Mouse (Mus musculus): ENCODE results near the gene Rpl29. TPM values are rescaled to one million over a fixed set of nuclear protein-coding genes. Genes with fewer than 3 reads are reported as not detected.

The Rpl29 gene
- polyA plus RNA-seq, 1 experiment from 2014 or later, result 951 TPM

DNA sequence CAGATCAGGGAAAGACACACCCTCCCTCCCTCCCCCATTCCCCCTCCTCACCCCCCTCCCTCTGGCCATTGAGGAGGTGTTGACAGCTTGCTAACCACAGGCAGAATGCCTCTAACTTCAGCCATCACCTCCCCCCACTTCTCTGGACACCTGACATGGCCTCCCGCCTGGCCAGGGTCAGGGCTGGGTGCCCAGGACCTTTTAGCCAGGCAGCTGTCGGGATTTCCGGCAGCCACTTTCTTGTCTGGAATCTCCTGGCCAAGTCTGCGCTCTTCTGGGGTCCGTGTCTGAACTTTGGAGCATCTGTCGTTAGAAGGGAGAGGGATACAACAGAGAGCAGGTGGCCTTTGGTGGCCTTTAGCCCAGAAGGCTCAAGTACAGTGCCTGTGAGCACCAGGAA is 24.0 kb upstream of the Rpl29 start:
- H3K4me1 ChIP-seq, result peaks cover 31% of the 10 kb centered on the region
- no peak overlapping the region for H3K9ac ChIP-seq
- WGBS, result 12% methylated on average over 6 of the region's 6 CpGs
- H3K27me3 ChIP-seq, result no peaks in the 10 kb centered on the region
- H3K27ac ChIP-seq, result no peak overlapping the region
- H3K4me3 ChIP-seq, result no peak overlapping the region
- 0 out of 2 replicates have a peak, but pooled peaks cover 4% of the 10 kb centered on the region for H3K9me3 ChIP-seq
- no peaks in the 10 kb centered on the region for H3K36me3 ChIP-seq
- ATAC-seq (ENCODE audit: low FRiP score, low read depth), result peak; percentile 58
- H3K4me2 ChIP-seq (replicated peaks), result no peak overlapping the region

DNA sequence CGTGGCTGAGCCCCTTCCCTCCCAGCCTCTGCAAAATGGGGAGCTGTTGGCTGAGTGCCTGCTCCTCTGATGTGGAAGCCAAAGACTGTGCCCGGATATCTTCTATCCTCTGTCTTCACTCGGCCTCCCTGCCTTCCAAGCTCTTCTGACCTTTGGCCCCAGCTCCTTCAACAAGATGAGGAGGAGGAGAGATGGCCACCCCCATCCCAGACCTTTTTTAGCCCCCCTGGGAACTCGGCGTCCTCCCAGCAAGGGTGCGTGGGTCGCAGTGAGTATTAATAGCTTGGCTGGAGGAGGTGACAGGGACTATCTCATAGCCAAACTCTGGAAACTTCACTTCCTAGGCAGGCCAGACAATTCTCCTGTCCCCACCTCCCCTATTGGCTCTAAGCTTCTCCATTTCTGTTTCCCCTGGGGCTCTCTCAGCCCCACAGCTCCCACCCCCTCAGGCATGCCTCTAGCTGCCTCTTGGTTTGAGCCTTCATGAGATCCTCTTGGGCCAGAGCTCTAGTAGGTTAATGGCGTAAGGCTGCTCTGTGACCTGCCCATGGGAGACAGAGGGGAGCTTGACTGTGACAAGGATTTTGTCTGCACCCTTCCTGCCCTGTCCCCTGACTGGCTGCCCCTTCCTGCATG is 22.7 kb upstream of the Rpl29 start:
- H3K36me3 ChIP-seq, result no peaks in the 10 kb centered on the region
- H3K4me2 ChIP-seq (replicated peaks), result no peak overlapping the region
- H3K4me1 ChIP-seq, result peaks cover 42% of the 10 kb centered on the region
- ATAC-seq (ENCODE audit: low FRiP score, low read depth), result no peak
- 54% methylated on average over 8 of the region's 8 CpGs for WGBS
- 0 out of 2 replicates have a peak, but pooled peaks cover 4% of the 10 kb centered on the region for H3K9me3 ChIP-seq
- no peaks in the 10 kb centered on the region for H3K27me3 ChIP-seq
- no peak overlapping the region for H3K4me3 ChIP-seq
- no peak overlapping the region for H3K27ac ChIP-seq
- H3K9ac ChIP-seq, result no peak overlapping the region

DNA sequence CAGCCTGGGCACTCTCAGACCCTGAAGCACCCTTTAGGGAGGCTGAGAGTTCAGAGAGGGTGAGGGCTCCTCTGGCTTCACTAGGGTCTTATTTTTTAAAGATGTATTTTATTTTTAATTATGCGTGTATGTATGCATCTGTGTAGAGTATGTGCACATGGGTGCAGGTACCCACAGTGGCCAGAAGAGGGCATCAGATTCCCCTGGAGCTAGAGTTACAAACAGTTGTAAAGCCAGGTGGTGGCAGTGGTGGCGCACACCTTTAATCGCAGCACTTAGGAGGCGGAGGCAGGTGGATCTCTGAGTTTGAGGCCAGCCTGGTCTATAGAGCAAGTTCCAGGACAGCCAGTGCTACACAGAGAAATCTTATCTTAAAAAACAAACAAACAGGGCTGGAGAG is 20.2 kb upstream of the Rpl29 start:
- H3K4me2 ChIP-seq (replicated peaks), result no peak overlapping the region
- H3K9ac ChIP-seq, result no peak overlapping the region
- no peaks in the 10 kb centered on the region for H3K36me3 ChIP-seq
- no peak for ATAC-seq (ENCODE audit: low FRiP score, low read depth)
- WGBS, result 98% methylated on average over 4 of the region's 4 CpGs
- H3K4me1 ChIP-seq, result peaks cover 36% of the 10 kb centered on the region
- H3K27ac ChIP-seq, result no peak overlapping the region
- H3K27me3 ChIP-seq, result no peaks in the 10 kb centered on the region
- 0 out of 2 replicates have a peak, but pooled peaks cover 4% of the 10 kb centered on the region for H3K9me3 ChIP-seq
- no peak overlapping the region for H3K4me3 ChIP-seq

DNA sequence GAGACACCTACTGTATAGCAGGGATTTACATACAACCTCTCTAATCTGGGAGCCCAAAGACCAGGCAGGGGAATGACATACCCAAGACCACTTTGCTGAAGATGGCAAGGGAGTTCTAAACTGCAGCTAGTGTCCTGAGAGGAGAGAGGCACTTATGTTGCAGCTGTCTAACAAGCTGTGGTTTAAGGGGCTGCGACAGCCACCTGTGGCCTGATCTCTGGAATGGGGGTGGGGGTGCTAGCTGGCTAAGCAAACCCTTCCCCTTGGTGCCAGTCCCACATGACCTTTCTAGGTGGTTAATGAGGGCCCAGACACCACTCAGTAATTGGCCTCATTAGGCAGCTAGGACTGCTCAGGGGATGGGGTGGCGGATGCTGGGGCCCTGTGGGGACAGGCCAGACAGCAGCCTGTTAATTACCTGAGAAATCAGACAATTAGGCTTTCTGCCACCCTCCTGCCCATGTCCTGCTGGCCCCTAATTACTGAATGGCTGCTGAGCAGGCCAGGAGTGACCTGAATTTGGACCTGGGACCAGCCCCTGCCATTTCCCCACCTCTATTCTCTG is 19.1 kb upstream of the Rpl29 start:
- H3K4me3 ChIP-seq, result no peak overlapping the region
- H3K4me1 ChIP-seq, result peaks cover 31% of the 10 kb centered on the region
- H3K9ac ChIP-seq, result no peak overlapping the region
- no peak overlapping the region for H3K4me2 ChIP-seq (replicated peaks)
- no peaks in the 10 kb centered on the region for H3K36me3 ChIP-seq
- 0 out of 2 replicates have a peak, but pooled peaks cover 4% of the 10 kb centered on the region for H3K9me3 ChIP-seq
- H3K27me3 ChIP-seq, result no peaks in the 10 kb centered on the region
- no peak for ATAC-seq (ENCODE audit: low FRiP score, low read depth)
- WGBS, result 40% methylated on average over 2 of the region's 2 CpGs
- no peak overlapping the region for H3K27ac ChIP-seq

DNA sequence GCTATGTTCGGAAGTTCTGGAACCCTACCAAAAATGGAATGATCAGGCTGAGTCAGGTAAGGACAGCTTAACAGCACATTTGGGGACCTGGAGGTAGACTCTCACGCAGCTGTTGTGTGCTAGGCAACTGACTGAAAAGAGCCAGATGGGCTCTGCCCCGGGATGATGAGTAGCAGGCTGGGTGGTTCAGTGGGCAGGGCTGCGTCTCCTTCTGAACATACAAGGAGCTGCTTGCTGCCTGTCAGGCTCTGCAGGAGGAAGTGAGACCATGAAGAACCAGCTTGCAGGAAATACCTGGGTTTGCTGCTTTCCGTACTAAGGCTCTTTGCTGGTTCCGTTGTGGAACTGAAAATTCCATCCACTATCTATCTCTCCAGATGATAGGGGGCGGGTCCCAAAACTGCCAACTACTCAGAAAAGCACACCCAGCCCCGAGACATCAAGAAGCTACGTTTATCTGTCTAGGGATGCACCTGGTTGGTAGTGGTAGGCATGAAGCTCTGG is 18.1 kb upstream of the Rpl29 start:
- H3K27me3 ChIP-seq, result no peaks in the 10 kb centered on the region
- H3K36me3 ChIP-seq, result no peaks in the 10 kb centered on the region
- WGBS, result 69% methylated on average over 9 of the region's 9 CpGs
- no peak overlapping the region for H3K27ac ChIP-seq
- H3K9me3 ChIP-seq, result 0 out of 2 replicates have a peak, but pooled peaks cover 4% of the 10 kb centered on the region
- no peak overlapping the region for H3K4me3 ChIP-seq
- ATAC-seq (ENCODE audit: low FRiP score, low read depth), result no peak
- H3K4me2 ChIP-seq (replicated peaks), result no peak overlapping the region
- H3K4me1 ChIP-seq, result peaks cover 26% of the 10 kb centered on the region
- no peak overlapping the region for H3K9ac ChIP-seq

DNA sequence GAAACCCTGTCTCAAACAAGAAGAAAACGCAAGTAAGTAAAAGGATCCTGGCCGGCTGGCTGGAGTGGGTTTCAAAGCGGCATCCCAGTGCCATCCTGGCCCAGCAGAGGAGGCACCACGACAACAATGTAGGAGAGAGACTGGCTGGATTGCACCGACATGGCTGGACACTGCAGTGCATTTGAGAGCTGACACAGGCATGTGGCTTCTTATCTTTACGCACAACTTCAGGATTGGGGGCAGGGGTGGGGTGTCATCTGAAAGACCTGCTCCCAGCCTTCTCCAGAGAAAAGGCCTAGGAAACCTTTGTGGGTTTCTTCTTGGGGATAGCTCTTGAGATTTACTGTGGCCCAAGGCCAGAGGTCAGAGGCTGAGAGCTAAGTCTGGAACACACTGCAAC is 17.5 kb upstream of the Rpl29 start:
- H3K36me3 ChIP-seq, result no peaks in the 10 kb centered on the region
- 69% methylated on average over 6 of the region's 6 CpGs for WGBS
- no peak overlapping the region for H3K4me3 ChIP-seq
- peaks cover 20% of the 10 kb centered on the region for H3K4me1 ChIP-seq
- H3K9ac ChIP-seq, result no peak overlapping the region
- H3K27me3 ChIP-seq, result no peaks in the 10 kb centered on the region
- ATAC-seq (ENCODE audit: low FRiP score, low read depth), result no peak
- 0 out of 2 replicates have a peak, but pooled peaks cover 4% of the 10 kb centered on the region for H3K9me3 ChIP-seq
- H3K27ac ChIP-seq, result no peak overlapping the region
- H3K4me2 ChIP-seq (replicated peaks), result no peak overlapping the region

DNA sequence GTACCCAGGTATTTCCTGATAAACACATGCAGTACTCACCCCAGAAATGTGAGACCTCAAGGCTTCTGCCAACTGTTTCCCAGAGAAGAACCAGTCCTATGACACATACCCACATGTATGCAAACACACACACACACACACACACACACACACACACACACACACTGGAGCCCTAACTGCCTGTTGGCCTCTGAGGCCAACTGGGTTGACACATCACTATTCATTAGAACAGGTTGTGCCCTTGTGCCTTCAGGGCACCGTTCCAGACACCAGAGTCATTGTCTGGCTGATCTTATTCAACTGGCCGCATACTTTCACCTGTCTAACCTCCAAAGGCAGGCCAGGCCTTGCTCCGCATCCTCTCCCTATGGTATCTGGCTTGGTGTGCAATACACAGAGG is 17.0 kb upstream of the Rpl29 start:
- ATAC-seq (ENCODE audit: low FRiP score, low read depth), result no peak

DNA sequence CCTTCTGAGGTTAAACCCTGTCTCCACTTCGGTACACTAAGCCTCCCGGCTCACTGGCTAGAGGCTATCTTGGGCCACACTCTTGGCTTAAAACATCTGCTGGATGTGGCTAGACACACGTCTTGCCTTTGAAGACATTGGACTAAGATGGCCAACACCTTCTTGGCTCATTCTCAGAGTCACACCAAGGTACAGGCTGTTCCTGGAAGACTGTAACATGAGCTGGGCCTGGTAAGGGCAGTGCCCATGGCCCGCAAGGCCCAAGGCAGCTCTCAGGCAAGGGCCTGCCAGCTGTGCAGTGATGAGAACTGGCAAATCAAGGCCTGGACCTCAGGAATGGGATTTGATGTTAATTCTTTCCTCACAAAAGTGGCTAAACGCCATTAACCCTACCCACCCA is 15.6 kb upstream of the Rpl29 start:
- no peak overlapping the region for H3K27ac ChIP-seq

More for the DNA sequence above, 17.0 kb upstream of the Rpl29 start:
- Histone ChIP-seq H3K27me3 (no peaks in the 10 kb centered on the region), H3K9ac (no peak overlapping the region), H3K4me1 (peaks cover 21% of the 10 kb centered on the region), H3K36me3 (no peaks in the 10 kb centered on the region), H3K27ac (no peak overlapping the region), H3K9me3 (0 out of 2 replicates have a peak, but pooled peaks cover 4% of the 10 kb centered on the region), H3K4me2 (replicated peaks) (no peak overlapping the region), H3K4me3 (no peak overlapping the region)
- WGBS, result 65% methylated on average over 3 of the region's 3 CpGs

DNA sequence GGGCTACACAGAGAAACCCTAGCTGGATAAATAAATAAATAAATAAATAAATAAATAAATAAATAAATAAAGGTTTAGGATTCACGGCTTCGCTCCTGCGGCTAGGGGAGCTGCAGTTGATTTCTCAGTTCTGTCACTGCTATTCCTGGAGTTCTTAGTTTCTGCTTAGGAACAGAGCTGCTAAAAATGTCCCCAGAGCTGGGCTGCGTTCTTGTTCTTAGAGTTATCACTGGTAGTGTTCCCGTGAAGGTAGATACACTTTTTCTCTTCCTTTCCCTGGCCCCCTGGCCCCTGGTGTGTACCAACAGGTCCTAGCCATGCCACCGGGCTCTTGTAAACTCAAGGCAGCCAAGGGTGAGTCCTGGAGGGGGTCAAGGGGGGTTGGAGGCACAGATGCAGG is 12.4 kb upstream of the Rpl29 start:
- no peak overlapping the region for H3K4me3 ChIP-seq
- H3K4me2 ChIP-seq (replicated peaks), result no peak overlapping the region
- WGBS, result 73% methylated on average over 6 of the region's 6 CpGs
- H3K4me1 ChIP-seq, result peaks cover 52% of the 10 kb centered on the region
- H3K27ac ChIP-seq, result no peak overlapping the region; the same call in 1 of the 2 replicates
- H3K27me3 ChIP-seq, result no peaks in the 10 kb centered on the region
- ATAC-seq (ENCODE audit: low FRiP score, low read depth), result no peak
- no peaks in the 10 kb centered on the region for H3K36me3 ChIP-seq
- no peak overlapping the region for H3K9ac ChIP-seq
- no peaks in the 10 kb centered on the region for H3K9me3 ChIP-seq

More for the DNA sequence above, 15.6 kb upstream of the Rpl29 start:
- no peak for ATAC-seq (ENCODE audit: low FRiP score, low read depth)
- no peaks in the 10 kb centered on the region for H3K36me3 ChIP-seq
- H3K4me1 ChIP-seq, result peaks cover 35% of the 10 kb centered on the region
- no peaks in the 10 kb centered on the region for H3K27me3 ChIP-seq
- no peak overlapping the region for H3K9ac ChIP-seq
- 0 out of 2 replicates have a peak, but pooled peaks cover 4% of the 10 kb centered on the region for H3K9me3 ChIP-seq
- H3K4me2 ChIP-seq (replicated peaks), result no peak overlapping the region
- WGBS, result 76% methylated on average over 5 of the region's 5 CpGs
- no peak overlapping the region for H3K4me3 ChIP-seq

DNA sequence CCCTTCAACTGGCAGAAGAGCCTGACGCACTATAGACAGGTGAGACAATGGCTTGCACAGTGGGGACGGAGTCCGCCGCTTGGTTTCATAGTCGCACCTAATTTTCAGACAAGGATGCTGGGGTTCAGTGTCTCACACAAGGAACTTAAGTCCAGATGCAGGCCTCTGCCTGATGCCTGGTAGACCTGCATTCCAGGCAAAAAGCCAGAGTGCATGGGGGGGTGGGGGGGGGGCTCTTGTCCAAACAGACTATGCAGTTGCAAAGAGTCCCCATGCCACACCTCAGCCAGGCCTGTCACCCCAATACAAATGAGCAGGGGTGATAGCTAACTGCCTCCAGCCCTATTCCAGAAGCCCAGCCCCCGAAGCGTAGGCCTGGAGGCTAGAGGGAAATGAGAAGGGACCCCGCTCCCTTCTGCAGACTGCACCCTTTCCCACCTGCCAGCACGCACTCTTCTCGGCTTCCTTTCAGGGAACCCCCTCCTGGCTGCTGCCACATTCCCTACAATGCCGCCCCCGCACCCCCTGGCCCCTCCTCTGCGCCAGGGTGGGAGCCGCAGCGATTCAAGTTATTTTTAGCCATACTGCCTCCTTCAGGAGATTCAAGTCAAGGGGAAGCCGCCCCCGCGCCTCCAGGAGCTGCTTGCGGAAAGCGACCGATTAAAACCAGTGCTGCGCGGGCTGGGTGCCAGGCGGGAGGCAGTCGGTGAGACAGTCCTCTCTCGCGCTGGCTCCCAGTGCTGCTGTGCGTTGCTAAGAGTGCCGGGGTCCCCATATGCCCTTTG is 11.2 kb upstream of the Rpl29 start:
- Histone ChIP-seq H3K27me3 (no peaks in the 10 kb centered on the region), H3K4me2 (replicated peaks) (peak overlapping the region; percentile 63), H3K4me1 (peaks cover 55% of the 10 kb centered on the region), H3K36me3 (no peaks in the 10 kb centered on the region), H3K27ac (peak overlapping the region; percentile 80), H3K9ac (peak overlapping the region; percentile 62), H3K9me3 (no peaks in the 10 kb centered on the region), H3K4me3 (peak overlapping the region; percentile 28)
- peak; percentile 60 for ATAC-seq (ENCODE audit: low FRiP score, low read depth)
- 10% methylated on average over 29 of the region's 29 CpGs for WGBS

DNA sequence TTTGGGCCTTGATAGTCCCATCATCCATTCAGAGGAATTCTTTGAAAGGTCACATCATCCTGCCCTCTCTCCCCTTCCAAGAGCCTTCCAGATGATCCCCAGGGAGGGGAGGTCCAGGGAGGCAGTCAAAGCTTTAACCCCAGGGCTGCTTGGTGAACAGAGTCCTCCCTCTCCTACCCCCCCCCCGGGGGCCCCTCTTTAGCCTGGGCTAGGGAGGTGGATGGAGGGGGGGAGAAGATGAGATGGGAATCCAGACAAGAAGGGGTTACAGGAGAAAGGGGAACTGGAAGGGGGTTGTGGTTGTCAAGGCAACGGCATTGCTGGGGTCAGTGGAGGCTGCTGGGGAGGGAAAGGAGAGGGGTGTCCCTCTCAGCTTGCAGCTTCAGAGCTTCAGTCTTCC is 8.6 kb upstream of the Rpl29 start:
- peak; percentile 25; the same call in 1 of the 2 replicates for ATAC-seq (ENCODE audit: low FRiP score, low read depth)
- 5% methylated on average over 2 of the region's 2 CpGs for WGBS
- H3K9me3 ChIP-seq, result no peaks in the 10 kb centered on the region

More for the DNA sequence above, 8.6 kb upstream of the Rpl29 start:
- H3K4me2 ChIP-seq (replicated peaks), result peak overlapping the region; percentile 53
- H3K27me3 ChIP-seq, result no peaks in the 10 kb centered on the region
- H3K9ac ChIP-seq, result peak overlapping the region; percentile 40; the same call in 1 of the 2 replicates
- H3K4me3 ChIP-seq, result no peak overlapping the region
- no peaks in the 10 kb centered on the region for H3K36me3 ChIP-seq
- peak overlapping the region; percentile 81; the same call in 1 of the 2 replicates for H3K27ac ChIP-seq
- H3K4me1 ChIP-seq, result peaks cover 53% of the 10 kb centered on the region

All from limb, embryonic 13.5 days (tissue).